In genomic region chr7:142095183-142095931, GRCm38 (mm10) we compare ENCODE assay signal across 8 mouse cellular contexts. TPM values are rescaled to one million over a fixed set of nuclear protein-coding genes. Genes with fewer than 3 reads are reported as not detected.
DNase-seq lines count a peak whose midpoint lies in the region; ATAC-seq and TF ChIP-seq lines count a peak whose summit lies in the region.

Dusp8 (minus strand) TSS chr7:142095843.

- H3K27me3 ChIP-seq in E14TG2a.4 (ENCODE audit: insufficient read depth, low read length) = peaks cover 80% of the 10 kb centered on the region
- peaks cover 16% of the 10 kb centered on the region for H3K27me3 ChIP-seq in forebrain, embryonic 13.5 days
- H3K27me3 ChIP-seq in heart, postnatal 0 days (ENCODE audit: control insufficient read depth, insufficient read depth, low read length) = peaks cover 14% of the 10 kb centered on the region
- peaks cover 46% of the 10 kb centered on the region for H3K27me3 ChIP-seq in liver, embryonic 14.5 days (ENCODE audit: control insufficient read depth, insufficient read depth, low read length)
- H3K27me3 ChIP-seq in stomach, embryonic 15.5 days (replicated peaks) = peaks cover 57% of the 10 kb centered on the region

- H3K4me2 ChIP-seq in forebrain, embryonic 13.5 days = peak within 1 kb of the TSS; percentile 91
- peak within 1 kb of the TSS; percentile 78 for H3K4me2 ChIP-seq in heart, postnatal 0 days (ENCODE audit: low read depth, low read length)
- H3K4me2 ChIP-seq in liver, embryonic 14.5 days (ENCODE audit: low read depth) = peak within 1 kb of the TSS; percentile 89
- H3K4me2 ChIP-seq in stomach, embryonic 15.5 days = peak within 1 kb of the TSS; percentile 99

- no peak for TF ChIP-seq EP300 in heart, postnatal 0 days (IDR thresholded peaks at IDR 0.05; ENCODE audit: low read depth)
- TF ChIP-seq EP300 in liver, embryonic 14.5 days (IDR thresholded peaks at IDR 0.05; ENCODE audit: low read depth) = no peak

- H3K9ac ChIP-seq in forebrain, embryonic 13.5 days = peak within 1 kb of the TSS; percentile 97
- peak within 1 kb of the TSS; percentile 90 for H3K9ac ChIP-seq in heart, postnatal 0 days (replicated peaks; ENCODE audit: low read depth, low read length)
- H3K9ac ChIP-seq in liver, embryonic 14.5 days (replicated peaks) = peak within 1 kb of the TSS; percentile 98
- H3K9ac ChIP-seq in stomach, embryonic 15.5 days = peak within 1 kb of the TSS; percentile 73

- no peaks in the 10 kb centered on the region for H3K36me3 ChIP-seq in E14TG2a.4 (ENCODE audit: insufficient read depth, low read length)
- no peaks in the 10 kb centered on the region for H3K36me3 ChIP-seq in forebrain, embryonic 13.5 days (ENCODE audit: poor library complexity, severe bottlenecking)
- no peaks in the 10 kb centered on the region for H3K36me3 ChIP-seq in heart, postnatal 0 days (replicated peaks; ENCODE audit: control insufficient read depth, insufficient read depth, low read length)
- no peaks in the 10 kb centered on the region for H3K36me3 ChIP-seq in liver, embryonic 14.5 days (replicated peaks; ENCODE audit: control insufficient read depth, insufficient read depth, low read depth)
- no peaks in the 10 kb centered on the region for H3K36me3 ChIP-seq in stomach, embryonic 15.5 days

- peaks cover 17% of the 10 kb centered on the region for H3K4me1 ChIP-seq in E14TG2a.4 (replicated peaks; ENCODE audit: low read depth, low read length)
- peaks cover 58% of the 10 kb centered on the region for H3K4me1 ChIP-seq in forebrain, embryonic 13.5 days
- H3K4me1 ChIP-seq in heart, postnatal 0 days (ENCODE audit: control insufficient read depth, insufficient read depth) = peaks cover 31% of the 10 kb centered on the region
- H3K4me1 ChIP-seq in liver, embryonic 14.5 days (replicated peaks; ENCODE audit: control insufficient read depth in 2 of 2, insufficient read depth in 2 of 2, low read length in 1 of 2) = peaks cover 22 to 33% of the 10 kb centered on the region in 2 experiments
- peaks cover 15% of the 10 kb centered on the region for H3K4me1 ChIP-seq in stomach, embryonic 15.5 days

- peak; percentile 9; the same call in 1 of the 2 replicates for TF ChIP-seq CTCF in E14TG2a.4 (conservative IDR thresholded peaks at IDR 0.05; ENCODE audit: low read length)
- TF ChIP-seq CTCF in heart, postnatal 0 days (IDR thresholded peaks at IDR 0.05; ENCODE audit: low read depth) = peak; percentile 50
- peak; percentile 64 for TF ChIP-seq CTCF in liver, embryonic 14.5 days (IDR thresholded peaks at IDR 0.05; ENCODE audit: low read depth)

- WGBS in forebrain, embryonic 13.5 days = 1% methylated on average over 49 of the region's 63 CpGs
- under 1% methylated on average over 45 of the region's 63 CpGs for WGBS in heart, postnatal 0 days
- 1% methylated on average over 63 of the region's 63 CpGs for WGBS in liver, embryonic 14.5 days (ENCODE audit: insufficient replicate concordance)
- under 1% methylated on average over 60 of the region's 63 CpGs for WGBS in stomach, embryonic 15.5 days

- peak within 1 kb of the TSS; percentile 92 for H3K27ac ChIP-seq in forebrain, embryonic 13.5 days
- peak within 1 kb of the TSS; percentile 88 for H3K27ac ChIP-seq in heart, postnatal 0 days (ENCODE audit: low read depth)
- H3K27ac ChIP-seq in liver, embryonic 14.5 days = peak within 1 kb of the TSS; percentile 72
- H3K27ac ChIP-seq in stomach, embryonic 15.5 days = peak within 1 kb of the TSS; percentile 44; the same call in 1 of the 2 replicates

- peak within 1 kb of the TSS; percentile 85 for H3K4me3 ChIP-seq in E14TG2a.4 (replicated peaks; ENCODE audit: low read length)
- peak within 1 kb of the TSS; percentile 88 for H3K4me3 ChIP-seq in forebrain, embryonic 13.5 days
- peak within 1 kb of the TSS; percentile 85 for H3K4me3 ChIP-seq in heart, postnatal 0 days (ENCODE audit: low read depth, low read length)
- peak within 1 kb of the TSS; percentile 79 to 80 for H3K4me3 ChIP-seq in liver, embryonic 14.5 days (ENCODE audit: insufficient read depth in 1 of 2, low read depth in 2 of 2, low read length in 2 of 2)
- peak within 1 kb of the TSS; percentile 70 for H3K4me3 ChIP-seq in stomach, embryonic 15.5 days (replicated peaks)

- H3K9me3 ChIP-seq in E14TG2a.4 (ENCODE audit: low read length) = no peaks in the 10 kb centered on the region
- H3K9me3 ChIP-seq in forebrain, embryonic 13.5 days (replicated peaks) = no peaks in the 10 kb centered on the region
- no peaks in the 10 kb centered on the region for H3K9me3 ChIP-seq in heart, postnatal 0 days (replicated peaks; ENCODE audit: control insufficient read depth, low read length)
- no peaks in the 10 kb centered on the region for H3K9me3 ChIP-seq in liver, embryonic 14.5 days (ENCODE audit: control insufficient read depth, low read length)
- H3K9me3 ChIP-seq in stomach, embryonic 15.5 days = no peaks in the 10 kb centered on the region

- DNase-seq in heart, postnatal 0 days (ENCODE audit: low spot score) = peak; percentile 90
- peak; percentile 91 to 92 for DNase-seq in kidney, postnatal 36 days
- peak; percentile 81 to 87 (median 82) for DNase-seq in liver, embryonic 14.5 days (ENCODE audit: low read depth in 3 of 3, low spot score in 3 of 3)
- DNase-seq in neural tube, embryonic 10.5 days (ENCODE audit: extremely low spot score, low spot score) = peak; percentile 91

- ATAC-seq in cerebellum, adult (ENCODE audit: insufficient number of reproducible peaks, low FRiP score, low TSS enrichment) = peak; percentile 79
- peak; percentile 87 for ATAC-seq in forebrain, embryonic 13.5 days
- ATAC-seq in heart, postnatal 0 days (ENCODE audit: insufficient read depth, low read depth) = peak; percentile 92
- ATAC-seq in liver, embryonic 14.5 days (ENCODE audit: insufficient read depth) = peak; percentile 86
- ATAC-seq in stomach, embryonic 15.5 days (ENCODE audit: insufficient read depth, low FRiP score, low read depth) = peak; percentile 87

RNA-seq across cellular contexts. Expression of gene Dusp8, which starts in this region (rescaled TPM):
- polyA plus RNA-seq in forebrain, embryonic 13.5 days (2015; fragmentation: Nextera tagmentation; extraction: Ambion mirVana) = 44.1 and 55.6 TPM in 2 replicates
- total RNA-seq in heart, postnatal 0 days (2014; rRNA removed; ENCODE audit: low replicate concordance) = 29.4 and 31.4 TPM in 2 replicates
- 6.4 and 9.0 TPM in 2 replicates for polyA plus RNA-seq in heart, postnatal 0 days (2015; fragmentation: Nextera tagmentation; extraction: Ambion mirVana)
- 2.5 TPM in 2 replicates for polyA plus RNA-seq in liver, embryonic 14.5 days (2012; rRNA removed)
- 3.8 and 4.2 TPM in 2 replicates for polyA plus RNA-seq in liver, embryonic 14.5 days (2014; fragmentation: Nextera tagmentation; extraction: Ambion mirVana)
- polyA plus RNA-seq in stomach, embryonic 15.5 days (2015; fragmentation: Nextera tagmentation; extraction: Ambion mirVana) = 5.9 and 7.4 TPM in 2 replicates

Comparison
In these comparisons a context has a peak if more than half of its experiments do, and no peak if none do; other contexts are left out.
1. Peak in every context shown above with its lines: DNase-seq, ATAC-seq, H3K4me3 ChIP-seq and H3K27ac ChIP-seq.
2. CTCF ChIP-seq: peak in every context shown above with its lines; median percentile 64 in liver, embryonic 14.5 days; 50 in heart, postnatal 0 days; 9 in E14TG2a.4.